Mouse (Mus musculus) neural tube, embryonic 14.5 days (tissue): ENCODE results near the gene Cebpzos. TPM values are rescaled to one million over a fixed set of nuclear protein-coding genes. Genes with fewer than 3 reads are reported as not detected.

Experiments
- ATAC-seq: fragments of 200-750 bp; cut with Nextera tagmentation; 2 replicates; pipeline ENCODE4 v1.8.0; 2017; ENCODE audit warnings: low read depth, mild to moderate bottlenecking, moderate TSS enrichment, moderate library complexity
- H3K27ac ChIP-seq: fragments of 300-500 bp; sonication (generic); 2 replicates; pipeline ENCODE4 v1.5.1; 2014; ENCODE audit warnings: low read depth, mild to moderate bottlenecking, control low read depth, low read length, moderate library complexity, mixed read lengths
- H3K27me3 ChIP-seq: fragments of 300-500 bp; sonication (generic); 2 replicates; pipeline ENCODE4 v1.6.1; 2014; ENCODE audit warnings: low read length; ENCODE audit not compliant: control insufficient read depth, insufficient read depth
- H3K36me3 ChIP-seq: fragments of 300-500 bp; sonication (generic); 2 replicates; pipeline ENCODE4 v1.6.1; 2014; ENCODE audit warnings: low read length, mixed read lengths; ENCODE audit not compliant: control insufficient read depth, insufficient read depth
- H3K4me1 ChIP-seq: fragments of 300-500 bp; sonication (generic); 2 replicates; pipeline ENCODE4 v1.6.1; 2014; ENCODE audit warnings: low read length; ENCODE audit not compliant: control insufficient read depth, insufficient read depth
- H3K4me2 ChIP-seq: fragments of 300-500 bp; sonication (generic); 2 replicates; pipeline ENCODE4 v1.6.1; 2014; ENCODE audit warnings: mild to moderate bottlenecking, low read depth, low read length, control low read depth
- H3K4me3 ChIP-seq: fragments of 300-500 bp; sonication (generic); 2 replicates; pipeline ENCODE4 v1.5.1; 2014; ENCODE audit warnings: low read depth, low read length, control low read depth, mixed read lengths
- H3K9ac ChIP-seq: fragments of 300-500 bp; sonication (generic); replicated peaks from 2 replicates; pipeline ENCODE4 v1.6.1; 2014; ENCODE audit warnings: low read depth, mild to moderate bottlenecking, control low read depth, low read length, mixed read lengths
- H3K9me3 ChIP-seq: fragments of 300-500 bp; sonication (generic); 2 replicates; pipeline ENCODE4 v1.6.1; 2016; ENCODE audit warnings: low read length; ENCODE audit not compliant: control insufficient read depth
- WGBS: fragments of 180-500 bp; shearing (Covaris S2); extraction: QIAGEN DNeasy Blood & Tissue Kit; methylation state at CpG from one replicate; pipeline ENCODE4 v1.1.7; 2014; 5-methylcytosine and 5-hydroxymethylcytosine counted together
- polyA plus RNA-seq: library from polyadenylated mRNA; unstranded; fragments of >200 nt; fragmentation: Nextera tagmentation; extraction: Ambion mirVana; gene quantifications from 2 replicates; pipeline ENCODE4 v1.2.1, GENCODE M21; 2014

The Cebpzos gene
- polyA plus RNA-seq, 1 experiment from 2014 or later = 114 TPM

DNA sequence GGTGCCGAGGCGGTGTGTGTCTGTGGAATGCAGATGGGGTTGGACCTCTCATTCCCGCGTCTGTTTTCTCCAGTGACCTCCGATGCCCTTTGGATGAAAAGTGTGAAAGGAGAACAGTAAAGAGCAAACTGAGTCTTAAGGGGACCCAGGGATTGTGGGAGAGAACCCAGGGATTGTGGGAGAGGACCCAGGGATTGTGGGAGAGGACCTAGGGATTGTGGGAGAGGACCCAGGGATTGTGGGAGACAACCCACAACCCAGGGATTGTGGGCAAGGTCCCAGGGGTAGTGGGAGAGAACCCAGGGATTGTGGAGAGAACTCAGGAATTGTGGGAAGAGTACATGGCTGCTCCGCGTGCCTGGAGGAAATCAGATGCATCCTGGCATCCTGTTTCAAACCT is 21.3 kb upstream of the Cebpzos start:
- WGBS = 87% methylated on average over 7 of the region's 7 CpGs
- no peak for ATAC-seq
- H3K9ac ChIP-seq = no peak overlapping the region

DNA sequence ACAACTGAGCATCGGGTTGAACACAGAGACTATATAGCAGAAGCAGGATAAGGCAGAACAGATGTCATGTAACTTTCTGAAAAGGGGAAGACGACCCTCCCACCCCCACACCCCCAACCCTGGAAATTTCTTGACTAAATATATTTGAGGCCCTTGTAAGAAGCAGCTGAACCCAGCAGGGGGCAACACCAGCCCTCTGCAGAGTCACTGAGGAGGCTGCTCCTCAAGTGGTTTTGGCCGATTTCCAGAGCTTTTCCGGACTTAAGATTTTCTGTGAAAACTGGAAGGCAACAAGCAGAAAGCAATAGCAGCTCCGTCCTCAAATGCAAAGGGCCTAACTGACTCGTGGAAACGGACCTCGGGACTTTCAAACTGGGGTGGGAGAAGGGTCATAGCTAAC is 20.9 kb upstream of the Cebpzos start:
- Histone ChIP-seq H3K9me3 (no peaks in the 10 kb centered on the region), H3K36me3 (no peaks in the 10 kb centered on the region), H3K27ac (no peak overlapping the region), H3K9ac (no peak overlapping the region), H3K27me3 (no peaks in the 10 kb centered on the region), H3K4me3 (no peak overlapping the region), H3K4me1 (no peaks in the 10 kb centered on the region), H3K4me2 (no peak overlapping the region)
- 42% methylated on average over 8 of the region's 8 CpGs for WGBS
- no peak for ATAC-seq

More for the DNA sequence above, 21.3 kb upstream of the Cebpzos start:
- Histone ChIP-seq H3K4me1 (no peaks in the 10 kb centered on the region), H3K36me3 (no peaks in the 10 kb centered on the region), H3K27me3 (no peaks in the 10 kb centered on the region), H3K9me3 (no peaks in the 10 kb centered on the region), H3K4me2 (no peak overlapping the region), H3K27ac (no peak overlapping the region), H3K4me3 (no peak overlapping the region)

DNA sequence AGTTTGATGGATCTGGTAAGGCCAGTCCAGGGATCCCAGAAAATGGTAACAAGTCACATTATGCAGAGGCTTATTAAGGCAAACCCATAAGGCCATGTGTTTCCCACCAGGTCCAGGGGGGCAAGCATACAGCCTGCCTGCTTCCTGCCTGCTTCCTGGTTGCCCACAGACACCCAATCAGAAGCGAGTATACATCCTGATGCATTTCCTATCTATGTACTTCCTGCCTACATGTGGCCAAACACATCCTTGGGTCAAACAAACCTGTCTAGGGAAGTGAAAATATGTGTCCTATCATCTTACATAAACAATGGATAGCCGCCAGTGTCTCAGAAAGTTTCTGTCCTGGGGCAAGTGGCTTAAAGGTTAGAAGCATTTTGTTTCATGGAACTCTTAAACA is 13.1 kb upstream of the Cebpzos start:
- Histone ChIP-seq H3K9ac (no peak overlapping the region), H3K27ac (no peak overlapping the region), H3K9me3 (no peaks in the 10 kb centered on the region), H3K27me3 (no peaks in the 10 kb centered on the region), H3K4me2 (no peak overlapping the region), H3K36me3 (no peaks in the 10 kb centered on the region), H3K4me3 (no peak overlapping the region), H3K4me1 (no peaks in the 10 kb centered on the region)
- no peak for ATAC-seq
- WGBS = 83% methylated on average over 2 of the region's 2 CpGs

DNA sequence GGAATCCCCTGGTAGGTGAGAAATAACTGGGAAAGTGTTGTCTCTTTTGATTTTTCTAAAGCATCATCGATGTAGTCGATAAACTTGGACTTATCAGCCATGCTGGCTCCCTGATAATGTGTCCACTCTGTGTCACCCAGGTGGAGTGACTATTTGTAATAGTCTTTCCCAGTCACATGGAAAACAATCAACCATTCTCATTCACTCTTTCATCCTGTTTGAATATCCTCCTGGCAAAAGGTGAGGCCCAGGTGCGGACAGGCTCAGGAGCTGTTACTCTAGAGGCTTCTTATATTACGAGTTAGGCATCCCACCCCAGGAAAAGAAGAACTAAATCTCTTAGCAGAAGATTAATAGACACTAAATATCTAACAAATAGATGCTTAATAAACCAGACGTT is 9.4 kb upstream of the Cebpzos start, which contains the start of gene Sult6b1:
Gene Sult6b1 (minus strand): TSS at position 101 of the 400 bp plus-strand sequence.
- Histone ChIP-seq H3K4me3 (no peak within 1 kb of the TSS), H3K27ac (no peak within 1 kb of the TSS), H3K4me1 (no peaks in the 10 kb centered on the region), H3K9ac (no peak within 1 kb of the TSS), H3K4me2 (no peak within 1 kb of the TSS), H3K27me3 (no peaks in the 10 kb centered on the region), H3K9me3 (no peaks in the 10 kb centered on the region), H3K36me3 (no peaks in the 10 kb centered on the region)
- ATAC-seq = no peak
- WGBS = 88% methylated on average over 5 of the region's 5 CpGs

DNA sequence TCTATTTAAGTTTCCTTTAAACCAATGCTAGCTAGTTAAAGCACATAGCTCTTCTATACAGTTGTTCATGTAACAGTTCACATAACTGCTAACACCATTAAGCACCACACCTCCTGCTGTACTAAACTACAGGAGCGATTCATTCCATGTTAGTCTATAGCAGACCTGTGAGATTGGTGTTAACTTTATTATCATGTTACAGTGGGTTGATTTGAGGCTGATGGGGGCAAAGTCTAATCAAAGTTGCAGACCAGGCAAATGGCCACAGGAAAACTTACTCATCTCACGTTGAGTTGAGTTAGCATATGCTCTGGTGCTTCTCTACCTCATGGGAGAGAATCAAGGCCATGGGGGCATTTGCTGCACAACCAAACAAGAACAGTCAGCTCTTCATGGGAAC is 6.9 kb upstream of the Cebpzos start:
- Histone ChIP-seq H3K9me3 (no peaks in the 10 kb centered on the region), H3K9ac (no peak overlapping the region), H3K4me3 (no peak overlapping the region), H3K27ac (no peak overlapping the region), H3K4me2 (no peak overlapping the region), H3K36me3 (no peaks in the 10 kb centered on the region), H3K27me3 (no peaks in the 10 kb centered on the region), H3K4me1 (no peaks in the 10 kb centered on the region)
- ATAC-seq = no peak
- WGBS = 85% methylated on average over 2 of the region's 2 CpGs

DNA sequence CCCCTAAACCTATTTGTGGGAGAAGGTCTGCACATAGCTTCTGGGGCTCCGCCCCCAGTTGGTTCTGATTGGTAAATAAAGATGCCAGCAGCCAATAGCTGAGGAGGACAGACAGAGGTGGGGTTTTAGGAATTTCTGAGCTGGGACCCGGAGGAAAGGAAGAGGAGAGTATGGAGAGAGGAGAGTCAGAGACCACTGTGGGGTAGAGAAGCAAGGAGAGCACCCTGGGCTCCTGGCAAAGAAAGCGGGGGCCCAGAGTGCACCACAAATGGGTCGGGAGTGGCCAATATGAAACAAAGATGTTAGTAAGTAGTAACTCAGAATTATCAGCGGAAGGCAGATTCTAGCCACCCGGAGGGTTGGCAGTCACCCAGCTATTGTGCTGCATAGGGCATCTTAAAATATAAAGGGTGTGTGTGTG is 3.4 kb upstream of the Cebpzos start:
- Histone ChIP-seq H3K36me3 (no peaks in the 10 kb centered on the region), H3K27ac (no peak overlapping the region), H3K4me2 (peak overlapping the region; percentile 33), H3K4me3 (peak overlapping the region; percentile 31), H3K4me1 (peaks cover 7% of the 10 kb centered on the region), H3K9ac (no peak overlapping the region), H3K9me3 (no peaks in the 10 kb centered on the region), H3K27me3 (no peaks in the 10 kb centered on the region)
- peak; percentile 52; the same call in 1 of the 2 replicates for ATAC-seq
- 36% methylated on average over 6 of the region's 6 CpGs for WGBS

DNA sequence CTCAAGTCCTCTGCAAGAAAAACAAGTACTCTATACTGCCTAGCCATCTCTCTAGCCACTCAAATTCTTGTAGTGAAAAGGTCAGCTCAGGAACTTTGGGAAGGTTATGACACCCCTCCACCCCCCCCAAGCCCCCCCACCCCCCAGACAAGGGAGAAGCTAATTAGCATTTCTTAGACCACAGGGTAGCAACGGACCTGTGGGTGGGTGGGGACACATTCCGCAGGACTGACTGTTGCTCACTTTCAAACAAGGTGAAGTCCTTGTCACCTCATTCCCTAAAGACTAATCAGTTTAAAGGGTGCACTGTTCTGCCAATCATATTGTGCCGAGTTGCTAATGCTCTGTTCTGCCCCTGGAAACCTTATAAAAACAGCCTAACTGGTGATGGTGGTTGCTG is 2.4 kb upstream of the Cebpzos start:
- Histone ChIP-seq H3K36me3 (no peaks in the 10 kb centered on the region), H3K4me2 (no peak overlapping the region), H3K9me3 (no peaks in the 10 kb centered on the region), H3K4me1 (peaks cover 7% of the 10 kb centered on the region), H3K9ac (no peak overlapping the region), H3K4me3 (no peak overlapping the region), H3K27me3 (no peaks in the 10 kb centered on the region), H3K27ac (no peak overlapping the region)
- no peak for ATAC-seq
- WGBS = 69% methylated on average over 3 of the region's 3 CpGs

DNA sequence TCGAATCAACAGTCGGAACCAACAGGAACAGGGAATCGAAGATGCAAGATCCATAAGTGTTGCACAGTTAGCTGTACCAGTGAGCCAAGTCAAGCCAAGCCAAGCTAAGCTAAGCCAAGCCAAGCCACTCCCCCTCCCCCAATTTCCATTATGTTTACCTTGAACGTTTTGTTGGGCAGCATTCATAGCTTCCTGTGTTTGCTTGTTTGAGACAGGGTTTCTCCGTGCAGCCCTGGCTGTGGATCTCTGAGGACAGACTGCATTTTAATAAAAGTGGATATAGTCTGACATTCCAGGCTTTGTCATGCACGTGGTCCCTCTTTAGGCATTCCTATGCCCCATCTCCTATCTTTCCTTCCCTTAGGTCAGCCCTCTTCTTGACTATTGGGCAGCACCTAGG is 528 bp upstream of the Cebpzos start:
- 56% methylated on average over 6 of the region's 6 CpGs for WGBS
- peak overlapping the region; percentile 69 for H3K4me3 ChIP-seq
- H3K9me3 ChIP-seq = no peaks in the 10 kb centered on the region
- H3K27me3 ChIP-seq = no peaks in the 10 kb centered on the region
- peak overlapping the region; percentile 78 for H3K27ac ChIP-seq
- peak overlapping the region; percentile 70 for H3K4me2 ChIP-seq
- peak; percentile 16; the same call in 1 of the 2 replicates for ATAC-seq
- H3K4me1 ChIP-seq = peaks cover 7% of the 10 kb centered on the region
- H3K9ac ChIP-seq = peak overlapping the region; percentile 74
- H3K36me3 ChIP-seq = peaks cover 4% of the 10 kb centered on the region

DNA sequence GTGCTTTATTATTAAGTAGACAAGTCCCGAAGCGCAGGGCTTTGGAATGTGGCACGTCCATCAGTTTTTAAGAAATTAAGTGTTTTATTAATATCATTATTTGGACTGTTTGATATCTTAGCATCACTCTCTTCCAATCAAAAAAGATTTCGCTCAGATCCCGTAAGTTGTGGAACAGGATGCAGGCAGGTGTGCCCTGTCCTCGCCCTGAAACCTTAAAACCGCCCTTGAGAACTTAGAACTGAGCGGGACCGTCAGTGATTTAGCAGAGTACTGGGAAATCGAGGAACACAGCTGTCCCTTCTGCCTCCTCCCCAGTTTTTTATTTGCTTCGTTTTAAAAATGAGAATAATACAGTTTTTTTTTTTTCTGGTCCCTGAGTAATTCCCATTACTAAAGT is 599 bp downstream of the Cebpzos start:
- peak overlapping the region; percentile 74 for H3K9ac ChIP-seq
- H3K4me2 ChIP-seq = peak overlapping the region; percentile 70
- peak overlapping the region; percentile 78 for H3K27ac ChIP-seq
- peak overlapping the region; percentile 69 for H3K4me3 ChIP-seq
- no peaks in the 10 kb centered on the region for H3K9me3 ChIP-seq
- 3% methylated on average over 11 of the region's 11 CpGs for WGBS
- ATAC-seq = peak; percentile 12; the same call in 1 of the 2 replicates
- no peaks in the 10 kb centered on the region for H3K27me3 ChIP-seq
- H3K36me3 ChIP-seq = peaks cover 14% of the 10 kb centered on the region
- peaks cover 7% of the 10 kb centered on the region for H3K4me1 ChIP-seq
